Mouse (Mus musculus) liver, embryonic 14.5 days (tissue): ENCODE results near the gene Ndufs7.

Experiments
- CTCF ChIP-seq: IDR thresholded peaks from 2 replicates; pipeline ENCODE4 v1.5.1; 2016; ENCODE audit warnings: antibody characterized with exemption, low read depth, control low read depth
- EP300 ChIP-seq: IDR thresholded peaks from 2 replicates; pipeline ENCODE4 v1.6.1; 2016; ENCODE audit warnings: antibody characterized with exemption, low read depth

GRCm38 (mm10) chr10:80259861-80260641 lies 11.1 kb downstream of the Ndufs7 start:
- TF ChIP-seq CTCF: no peak
- no peak for TF ChIP-seq EP300
